Mouse (Mus musculus): ENCODE data around the gene Rsrc1.

Gene Rsrc1

DNA sequence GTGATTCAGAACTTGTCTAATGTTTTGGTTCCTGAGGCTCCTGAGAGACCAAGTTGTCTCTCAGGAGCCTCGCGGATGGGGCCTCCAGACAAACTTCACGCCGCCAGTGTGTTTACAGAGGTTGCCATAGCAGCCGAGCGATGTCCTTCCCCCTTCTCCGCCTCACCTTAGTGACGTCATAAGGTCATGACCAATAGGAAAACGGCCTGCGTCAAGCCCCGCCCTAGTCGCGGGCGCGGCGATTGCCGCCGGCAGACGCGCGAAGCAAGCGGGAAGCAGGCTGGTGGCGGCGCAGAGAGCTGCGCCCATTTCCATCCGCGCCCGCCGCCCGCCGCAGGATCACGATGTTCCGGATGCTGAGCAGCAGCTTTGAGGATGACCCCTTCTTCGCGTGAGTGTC is 392.7 kb downstream of the Rsrc1 start, which contains the start of gene Mlf1:
TSS of gene Mlf1 (plus strand) at position 226 of the 400 bp plus-strand sequence.
- DNase-seq: peak; percentile 86 to 91

DNA sequence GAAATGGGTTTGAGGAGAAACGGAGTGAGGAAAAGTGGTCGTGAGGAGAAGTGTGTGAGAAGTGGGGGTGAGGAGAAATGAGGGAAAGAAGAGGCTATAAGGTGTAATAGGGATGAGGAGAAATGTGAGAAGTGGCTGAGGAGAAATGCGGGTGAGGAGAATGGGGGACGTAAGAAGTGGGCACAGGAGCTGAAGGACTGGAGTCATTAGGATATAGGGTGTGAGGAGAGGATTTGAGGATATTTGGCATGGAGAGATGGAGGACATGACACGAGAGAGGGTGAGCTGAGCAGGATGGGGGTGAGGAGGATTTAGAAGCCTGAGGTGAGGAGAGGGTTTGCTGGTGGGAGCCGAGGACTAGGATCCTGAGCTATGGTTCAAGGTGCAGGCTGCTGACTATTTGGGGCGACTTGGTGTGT is 393.2 kb downstream of the Rsrc1 start:
- DNase-seq: peak in 1 of 2 experiments; percentile 23

GRCm38 (mm10) chr3:67375063-67375462 is 393.9 kb downstream of the Rsrc1 start, which contains the start of gene Gm17402:
Gene Gm17402, minus strand, starts transcription at chr3:67375163.
- no peak for DNase-seq

DNA sequence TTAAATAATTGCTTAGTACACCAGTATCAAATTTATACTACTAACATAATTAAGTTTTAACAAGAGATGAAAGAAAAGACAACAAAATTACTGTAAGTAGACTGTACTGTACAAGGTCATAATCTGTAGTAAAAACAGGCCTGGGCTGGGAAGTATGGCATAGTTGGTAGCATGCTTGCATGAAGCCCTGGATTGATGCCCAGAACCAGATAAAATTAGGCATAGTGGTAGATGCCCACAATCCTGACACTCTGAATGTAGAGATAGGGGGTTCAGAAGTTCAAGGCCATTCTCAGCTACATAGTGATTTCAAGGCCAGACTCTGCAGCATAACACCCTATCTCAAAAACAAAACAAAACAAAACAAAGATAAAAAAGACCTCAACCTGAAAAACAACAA is 397.0 kb downstream of the Rsrc1 start:
- DNase-seq: no peak
